Mouse (Mus musculus): ENCODE measurements at regions not wholly inside any gene's neighbourhood (a gene's known extent, or its start where the extent isn't known, plus 50 kb on each side); places are given as distances from the start of the nearest gene placed in this dataset.

DNA sequence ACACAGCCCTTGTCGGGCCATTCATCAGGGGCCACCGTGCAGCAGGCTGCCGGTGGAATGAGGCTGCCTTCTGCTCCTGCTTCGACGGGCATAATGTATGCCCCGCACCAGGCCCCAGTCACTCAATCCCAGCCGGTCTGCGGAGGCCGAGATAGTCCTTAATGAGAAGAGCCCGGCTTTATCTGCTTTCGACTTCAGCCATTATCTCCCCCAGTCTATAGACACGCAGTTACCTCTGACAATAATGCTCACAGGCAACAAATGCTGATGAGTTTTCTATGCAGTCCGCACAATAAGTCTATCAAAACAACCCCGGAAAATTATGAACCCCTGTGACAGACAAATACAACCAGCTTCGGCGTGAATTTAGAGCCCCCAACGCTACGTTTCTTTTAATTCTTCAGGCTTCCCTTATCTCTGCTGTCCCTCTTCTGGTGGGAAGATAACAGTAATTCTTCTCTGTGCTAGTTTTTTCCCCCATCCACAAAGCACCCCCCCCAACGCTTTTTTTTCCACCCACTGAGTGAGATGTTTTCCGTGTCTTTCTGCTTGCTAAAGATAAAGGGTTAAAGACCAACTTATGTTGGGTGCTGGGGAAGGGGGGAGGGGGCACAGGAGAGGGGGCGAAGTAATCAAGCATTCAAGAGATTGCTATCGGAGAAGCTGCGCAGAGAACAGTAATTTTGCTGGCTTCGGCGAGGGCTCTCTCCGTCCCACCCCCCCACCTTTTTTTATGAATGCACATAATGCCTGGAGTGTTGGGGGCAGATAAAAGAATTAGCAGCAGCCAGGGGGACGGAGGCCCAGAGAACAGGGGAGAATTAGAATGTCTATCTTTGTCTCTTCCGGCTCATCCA is 117.8 kb downstream of the Mrm1 start:
- Histone ChIP-seq H3ac (ENCODE audit: control insufficient read depth, insufficient read length, low read depth) (no peak overlapping the region), H3K36me3 (ENCODE audit: control insufficient read depth, insufficient read depth) (no peaks in the 10 kb centered on the region), H3K27me3 (ENCODE audit: control insufficient read depth, insufficient read depth, insufficient read length) (peaks cover 57% of the 10 kb centered on the region), H3K79me2 (ENCODE audit: control insufficient read depth, insufficient read depth) (no peaks in the 10 kb centered on the region), H3K4me3 (ENCODE audit: insufficient read depth, poor library complexity, severe bottlenecking) (no peak overlapping the region), H3K79me3 (ENCODE audit: low read depth) (no peaks in the 10 kb centered on the region)
- no peak for TF ChIP-seq MYOG (IDR thresholded peaks at IDR 0.05; ENCODE audit: control insufficient read depth, extremely low read depth, insufficient read length)
- no peak for TF ChIP-seq CEBPB (IDR thresholded peaks at IDR 0.05; ENCODE audit: low read depth)
- no peak for TF ChIP-seq CTCF (IDR thresholded peaks at IDR 0.05; ENCODE audit: control insufficient read depth, insufficient read depth, insufficient read length)
- TF ChIP-seq USF1 (IDR thresholded peaks at IDR 0.05; ENCODE audit: low read depth) = no peak
- no peak for TF ChIP-seq FOSL1 (IDR thresholded peaks at IDR 0.05; ENCODE audit: insufficient read depth, low read length, poor library complexity, severe bottlenecking)
- TF ChIP-seq MAX (IDR thresholded peaks at IDR 0.05) = no peak

DNA sequence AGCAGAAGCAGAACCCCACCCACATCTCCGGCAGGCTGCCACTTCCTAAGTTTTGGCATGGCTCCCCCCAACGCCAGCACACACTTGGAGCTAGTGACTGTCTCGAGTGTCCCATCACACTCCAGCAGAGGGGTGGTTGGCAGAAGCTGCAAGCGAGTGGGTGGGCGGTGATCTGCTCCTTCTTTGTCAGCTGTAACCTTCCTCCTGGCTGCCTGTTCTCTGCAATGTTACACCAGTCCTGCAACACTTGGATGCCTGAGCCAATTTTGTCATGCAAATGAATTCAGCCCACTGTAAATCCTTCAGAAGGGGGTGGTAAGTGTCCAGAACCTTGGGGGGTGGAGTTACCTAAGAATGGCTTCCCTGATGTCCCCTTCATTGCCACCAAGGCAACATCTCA is 121.8 kb downstream of the Mrm1 start:
- H3K79me2 ChIP-seq (ENCODE audit: control insufficient read depth, insufficient read depth) = no peaks in the 10 kb centered on the region
- no peak overlapping the region for H3K4me3 ChIP-seq (ENCODE audit: insufficient read depth, poor library complexity, severe bottlenecking)
- H3K79me3 ChIP-seq (ENCODE audit: low read depth) = no peaks in the 10 kb centered on the region
- TF ChIP-seq FOSL1 (IDR thresholded peaks at IDR 0.05; ENCODE audit: insufficient read depth, low read length, poor library complexity, severe bottlenecking) = no peak
- TF ChIP-seq MYOG (IDR thresholded peaks at IDR 0.05; ENCODE audit: control insufficient read depth, extremely low read depth, insufficient read length) = no peak
- no peak for TF ChIP-seq MAX (IDR thresholded peaks at IDR 0.05)
- TF ChIP-seq CEBPB (IDR thresholded peaks at IDR 0.05; ENCODE audit: low read depth) = no peak
- TF ChIP-seq MYOD1 (IDR thresholded peaks at IDR 0.05; ENCODE audit: control insufficient read depth, insufficient read length, low read depth) = no peak
- TF ChIP-seq USF1 (IDR thresholded peaks at IDR 0.05; ENCODE audit: low read depth) = no peak
- no peaks in the 10 kb centered on the region for H3K36me3 ChIP-seq (ENCODE audit: control insufficient read depth, insufficient read depth)
- no peak overlapping the region for H3ac ChIP-seq (ENCODE audit: control insufficient read depth, insufficient read length, low read depth)
- peaks cover 52% of the 10 kb centered on the region for H3K27me3 ChIP-seq (ENCODE audit: control insufficient read depth, insufficient read depth, insufficient read length)

- Histone ChIP-seq H3ac (ENCODE audit: control insufficient read depth, insufficient read length, low read depth) (no peak overlapping the region), H3K27me3 (ENCODE audit: control insufficient read depth, insufficient read depth, insufficient read length) (peaks cover 24% of the 10 kb centered on the region), H3K79me3 (ENCODE audit: low read depth) (no peaks in the 10 kb centered on the region), H3K4me3 (ENCODE audit: insufficient read depth, poor library complexity, severe bottlenecking) (no peak overlapping the region), H3K36me3 (ENCODE audit: control insufficient read depth, insufficient read depth) (no peaks in the 10 kb centered on the region), H3K79me2 (ENCODE audit: control insufficient read depth, insufficient read depth) (no peaks in the 10 kb centered on the region)
- TF ChIP-seq CEBPB (IDR thresholded peaks at IDR 0.05; ENCODE audit: low read depth) (no peak), CTCF (IDR thresholded peaks at IDR 0.05; ENCODE audit: control insufficient read depth, insufficient read depth, insufficient read length) (no peak), MYOD1 (IDR thresholded peaks at IDR 0.05; ENCODE audit: control insufficient read depth, insufficient read length, low read depth) (no peak), MAX (IDR thresholded peaks at IDR 0.05) (no peak), FOSL1 (IDR thresholded peaks at IDR 0.05; ENCODE audit: insufficient read depth, low read length, poor library complexity, severe bottlenecking) (no peak), MYOG (IDR thresholded peaks at IDR 0.05; ENCODE audit: control insufficient read depth, extremely low read depth, insufficient read length) (no peak), USF1 (IDR thresholded peaks at IDR 0.05; ENCODE audit: low read depth) (no peak)
These were observed 126.7 kb downstream of the Mrm1 start for GRCm38 (mm10) chr11:84692638-84693037.

DNA sequence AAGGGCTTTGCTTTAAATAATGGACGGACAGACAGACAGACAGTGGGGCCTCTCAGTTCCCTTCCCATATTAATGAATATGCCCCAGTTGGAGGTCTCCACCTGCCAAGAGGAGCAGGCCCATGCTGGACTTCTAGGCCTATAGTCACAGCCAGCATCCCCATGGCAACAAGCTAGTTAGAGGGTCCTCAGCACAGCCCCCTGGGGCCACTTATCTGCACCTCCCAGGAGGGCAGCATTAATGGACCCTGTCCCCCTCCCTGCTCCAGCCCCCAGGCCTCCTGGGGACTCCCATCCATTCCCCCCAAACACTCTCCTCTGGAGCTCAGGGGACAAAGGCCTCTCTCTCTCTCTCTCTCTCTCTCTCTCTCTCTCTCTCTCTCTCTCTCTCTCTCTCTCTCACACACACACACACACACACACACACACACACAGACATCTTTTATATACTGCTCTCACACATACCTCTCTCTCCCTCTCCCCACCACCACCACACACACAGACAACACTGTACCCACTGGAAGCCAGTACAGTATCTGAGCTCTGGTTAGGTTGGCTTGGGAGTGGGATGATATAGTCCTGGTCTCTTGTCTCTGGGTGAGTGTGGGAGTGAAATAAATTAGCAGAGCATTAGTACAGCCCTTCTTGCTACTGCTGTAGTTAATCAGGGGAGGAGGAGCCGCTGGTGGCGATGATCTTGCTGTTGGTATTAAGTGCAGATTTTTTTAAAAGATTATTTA is 127.7 kb downstream of the Mrm1 start:
- Histone ChIP-seq H3K79me3 (ENCODE audit: low read depth) (no peaks in the 10 kb centered on the region), H3ac (ENCODE audit: control insufficient read depth, insufficient read length, low read depth) (no peak overlapping the region), H3K4me3 (ENCODE audit: insufficient read depth, poor library complexity, severe bottlenecking) (no peak overlapping the region), H3K36me3 (ENCODE audit: control insufficient read depth, insufficient read depth) (no peaks in the 10 kb centered on the region), H3K27me3 (ENCODE audit: control insufficient read depth, insufficient read depth, insufficient read length) (peaks cover 20% of the 10 kb centered on the region), H3K79me2 (ENCODE audit: control insufficient read depth, insufficient read depth) (no peaks in the 10 kb centered on the region)
- TF ChIP-seq CTCF (IDR thresholded peaks at IDR 0.05; ENCODE audit: control insufficient read depth, insufficient read depth, insufficient read length) = no peak
- no peak for TF ChIP-seq USF1 (IDR thresholded peaks at IDR 0.05; ENCODE audit: low read depth)
- no peak for TF ChIP-seq CEBPB (IDR thresholded peaks at IDR 0.05; ENCODE audit: low read depth)
- TF ChIP-seq MYOD1 (IDR thresholded peaks at IDR 0.05; ENCODE audit: control insufficient read depth, insufficient read length, low read depth) = no peak
- no peak for TF ChIP-seq FOSL1 (IDR thresholded peaks at IDR 0.05; ENCODE audit: insufficient read depth, low read length, poor library complexity, severe bottlenecking)
- TF ChIP-seq MAX (IDR thresholded peaks at IDR 0.05) = no peak
- TF ChIP-seq MYOG (IDR thresholded peaks at IDR 0.05; ENCODE audit: control insufficient read depth, extremely low read depth, insufficient read length) = no peak

DNA sequence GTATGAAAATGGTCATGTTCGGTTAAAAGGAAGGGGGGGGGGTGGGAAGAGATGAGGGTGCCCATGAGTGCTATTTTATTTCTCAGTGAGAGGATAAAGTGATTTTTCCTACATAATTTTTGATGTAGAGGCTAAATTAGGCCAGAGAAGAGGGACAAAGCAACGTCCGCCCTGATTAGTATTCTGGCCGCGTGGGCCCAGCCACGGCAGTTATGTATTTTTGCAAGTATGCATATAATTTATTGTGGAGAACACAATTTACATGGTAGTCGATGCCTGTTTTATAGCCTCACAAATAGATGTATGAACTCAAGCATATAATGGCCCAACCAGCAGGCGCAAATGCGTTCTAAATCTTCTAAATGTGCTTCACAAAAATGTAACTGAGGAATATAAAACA is 132.8 kb downstream of the Mrm1 start:
- H3K79me2 ChIP-seq (ENCODE audit: control insufficient read depth, insufficient read depth) = no peaks in the 10 kb centered on the region
- TF ChIP-seq FOSL1 (IDR thresholded peaks at IDR 0.05; ENCODE audit: insufficient read depth, low read length, poor library complexity, severe bottlenecking) = no peak
- no peak for TF ChIP-seq MAX (IDR thresholded peaks at IDR 0.05)
- no peak for TF ChIP-seq CTCF (IDR thresholded peaks at IDR 0.05; ENCODE audit: control insufficient read depth, insufficient read depth, insufficient read length)
- no peak for TF ChIP-seq USF1 (IDR thresholded peaks at IDR 0.05; ENCODE audit: low read depth)
- TF ChIP-seq MYOD1 (IDR thresholded peaks at IDR 0.05; ENCODE audit: control insufficient read depth, insufficient read length, low read depth) = no peak
- no peak for TF ChIP-seq CEBPB (IDR thresholded peaks at IDR 0.05; ENCODE audit: low read depth)
- no peak for TF ChIP-seq MYOG (IDR thresholded peaks at IDR 0.05; ENCODE audit: control insufficient read depth, extremely low read depth, insufficient read length)
- peaks cover 42% of the 10 kb centered on the region for H3K27me3 ChIP-seq (ENCODE audit: control insufficient read depth, insufficient read depth, insufficient read length)
- H3K79me3 ChIP-seq (ENCODE audit: low read depth) = no peaks in the 10 kb centered on the region
- no peaks in the 10 kb centered on the region for H3K36me3 ChIP-seq (ENCODE audit: control insufficient read depth, insufficient read depth)
- no peak overlapping the region for H3K4me3 ChIP-seq (ENCODE audit: insufficient read depth, poor library complexity, severe bottlenecking)
- no peak overlapping the region for H3ac ChIP-seq (ENCODE audit: control insufficient read depth, insufficient read length, low read depth)

Measured in C2C12 (cell line).